Mouse (Mus musculus): ENCODE results near the gene Metap2.

GRCm38 (mm10) chr10:93891031-93891430 lies 5.9 kb downstream of the Metap2 start:
- TF ChIP-seq CTCF (IDR thresholded peaks at IDR 0.05; ENCODE audit: extremely low read depth, insufficient read depth, insufficient read length, insufficient replicate concordance) = no peak
- TF ChIP-seq POLR2A (IDR thresholded peaks at IDR 0.05; ENCODE audit: low read depth, low read length) = no peak
